Mouse (Mus musculus): ENCODE results near the gene Tanc1.

Tanc1 gene

DNA sequence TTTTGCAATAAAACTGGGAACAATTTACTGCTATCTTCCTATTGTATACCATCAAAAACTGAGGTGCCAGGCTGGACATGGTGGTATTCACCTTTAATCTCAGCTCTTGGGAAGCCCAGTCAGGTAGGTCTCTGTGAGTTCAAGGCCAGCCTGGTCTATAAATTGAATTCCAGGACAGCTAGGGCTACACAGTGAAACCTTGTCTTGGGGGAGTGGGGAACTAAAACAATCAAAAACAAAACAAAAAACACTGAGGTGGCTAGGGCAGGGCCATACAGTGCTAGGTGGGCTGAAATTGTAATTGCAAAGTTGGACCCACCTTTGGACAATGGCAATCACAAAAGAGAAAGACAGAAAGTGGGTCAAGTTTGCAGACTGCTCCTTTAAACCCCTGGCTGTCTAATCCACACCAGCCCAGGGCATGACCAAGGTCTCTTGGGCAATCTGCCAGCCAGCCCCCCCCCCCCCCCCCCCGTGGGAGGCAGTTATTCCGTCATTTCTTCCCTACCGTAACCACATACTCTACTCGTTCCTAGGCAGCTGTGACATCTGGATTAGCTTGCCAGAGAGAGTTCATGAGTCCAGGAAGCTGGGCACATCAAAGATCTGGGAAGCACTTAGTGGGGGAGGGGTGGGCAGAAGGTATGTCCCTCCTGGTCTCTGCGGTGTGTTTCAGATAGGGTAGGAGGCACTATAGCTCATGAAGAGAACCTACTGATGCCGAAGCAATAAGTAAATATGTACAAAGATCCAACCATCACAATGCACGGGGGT, 12.3 kb upstream of the Tanc1 start:
- no peaks in the 10 kb centered on the region for H3K27me3 ChIP-seq (ENCODE audit: control insufficient read depth, insufficient read depth, low read length, poor library complexity, severe bottlenecking)
- H3K36me3 ChIP-seq (ENCODE audit: control insufficient read depth, insufficient read depth, low read length, poor library complexity, severe bottlenecking), result no peaks in the 10 kb centered on the region
- no peak for DNase-seq (ENCODE audit: low read depth, low spot score)

DNA sequence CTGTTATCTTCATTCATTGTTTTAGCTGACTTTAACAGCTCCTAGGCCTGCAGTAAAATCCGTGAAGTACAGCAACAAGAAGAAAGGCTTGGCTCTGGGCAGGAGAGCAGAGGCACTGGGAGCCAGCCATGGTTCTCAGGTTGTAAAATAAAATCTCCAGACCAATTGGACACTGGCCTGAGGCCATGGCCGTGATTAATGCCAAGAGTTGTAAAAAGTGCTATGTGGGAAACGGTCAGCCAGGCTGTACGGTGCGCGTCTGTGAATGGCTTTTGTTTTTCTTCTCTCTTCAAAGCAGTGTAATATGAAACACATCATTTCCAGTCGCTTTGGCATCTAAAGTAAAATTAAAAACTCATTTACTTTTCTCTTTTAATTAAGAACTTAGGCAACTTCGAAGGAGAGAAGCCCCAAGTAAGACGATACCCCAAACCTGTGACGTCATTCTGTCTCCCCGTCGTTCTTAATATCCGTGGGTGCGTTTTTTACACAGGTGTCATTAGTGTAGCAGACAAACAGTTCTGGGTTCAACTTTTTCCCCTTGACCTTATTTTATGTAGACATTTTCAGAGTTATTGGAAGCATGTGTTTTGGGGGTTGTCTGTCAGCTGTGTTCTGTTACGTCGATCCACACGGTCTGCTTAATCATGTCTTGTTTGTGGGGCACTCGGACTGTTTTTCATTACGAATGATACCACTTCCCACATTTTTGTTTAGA, 11.6 kb upstream of the Tanc1 start:
- Histone ChIP-seq H3K27me3 (ENCODE audit: control insufficient read depth, insufficient read depth, low read length, poor library complexity, severe bottlenecking) (no peaks in the 10 kb centered on the region), H3K36me3 (ENCODE audit: control insufficient read depth, insufficient read depth, low read length, poor library complexity, severe bottlenecking) (no peaks in the 10 kb centered on the region)
- no peak for DNase-seq (ENCODE audit: low read depth, low spot score)

DNA sequence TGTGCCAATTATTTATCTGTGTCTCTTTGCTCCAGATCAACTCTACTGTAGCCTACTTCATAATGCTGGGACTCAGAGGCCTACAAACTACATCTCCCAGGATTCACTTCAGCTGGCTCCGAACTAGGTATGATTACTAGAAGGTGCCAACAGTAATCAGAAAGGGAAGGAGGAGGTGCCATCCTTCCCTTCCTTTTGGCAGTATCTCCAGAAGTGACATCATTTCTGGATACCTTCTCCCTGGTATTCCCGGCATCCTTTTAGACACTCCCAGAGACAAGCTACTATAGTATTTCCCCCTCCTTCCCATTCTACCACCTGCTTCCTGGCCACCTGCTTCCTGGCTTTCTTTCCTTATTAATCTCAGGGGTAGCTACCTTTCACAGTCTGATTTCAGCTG, 10.9 kb upstream of the Tanc1 start:
- no peaks in the 10 kb centered on the region for H3K27me3 ChIP-seq (ENCODE audit: control insufficient read depth, insufficient read depth, low read length, poor library complexity, severe bottlenecking)
- no peak for DNase-seq (ENCODE audit: low read depth, low spot score)
- no peaks in the 10 kb centered on the region for H3K36me3 ChIP-seq (ENCODE audit: control insufficient read depth, insufficient read depth, low read length, poor library complexity, severe bottlenecking)

DNA sequence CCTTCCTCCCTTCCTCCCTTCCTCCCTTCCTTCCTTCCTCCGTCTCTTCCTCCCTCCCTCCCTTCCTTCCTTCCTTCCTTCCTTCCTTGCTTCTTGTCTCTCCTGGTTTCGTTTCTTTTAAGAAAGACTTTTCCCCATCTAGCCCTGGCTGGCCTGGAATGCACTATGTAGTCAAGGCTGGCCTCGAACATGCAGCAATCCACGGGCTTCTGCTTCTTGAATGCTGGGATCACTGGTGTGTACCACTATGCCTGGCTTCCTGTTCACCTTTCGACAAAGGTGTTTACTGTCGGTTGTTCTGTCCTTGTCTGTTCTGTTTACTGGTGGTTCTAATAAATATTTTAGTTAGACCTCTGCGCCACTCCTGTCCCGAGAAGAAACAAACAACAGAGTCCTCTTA, 10.4 kb upstream of the Tanc1 start:
- DNase-seq (ENCODE audit: low read depth, low spot score), result no peak
- H3K36me3 ChIP-seq (ENCODE audit: control insufficient read depth, insufficient read depth, low read length, poor library complexity, severe bottlenecking), result no peaks in the 10 kb centered on the region
- no peaks in the 10 kb centered on the region for H3K27me3 ChIP-seq (ENCODE audit: control insufficient read depth, insufficient read depth, low read length, poor library complexity, severe bottlenecking)

DNA sequence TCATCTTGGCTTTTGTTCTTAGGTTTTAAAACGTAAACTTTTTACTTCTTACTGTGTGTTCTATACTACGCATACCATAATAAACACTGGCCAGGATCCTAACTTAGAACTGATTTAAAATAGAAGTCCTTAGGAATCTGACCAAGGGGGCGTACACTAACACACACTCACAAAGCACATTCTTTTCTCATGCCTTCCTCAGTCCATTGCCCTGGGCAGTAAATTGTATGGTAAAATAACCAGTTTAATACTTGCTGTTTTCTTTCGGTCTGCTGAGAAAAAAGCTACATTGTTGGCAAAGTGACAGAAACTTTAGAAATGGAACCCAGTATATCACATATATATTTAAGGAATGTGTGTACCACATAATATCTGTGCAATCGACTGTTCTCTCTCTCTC, 2.9 kb upstream of the Tanc1 start:
- no peaks in the 10 kb centered on the region for H3K36me3 ChIP-seq (ENCODE audit: control insufficient read depth, insufficient read depth, low read length, poor library complexity, severe bottlenecking)
- DNase-seq (ENCODE audit: low read depth, low spot score), result no peak
- 0 out of 2 replicates have a peak, but pooled peaks cover 2% of the 10 kb centered on the region for H3K27me3 ChIP-seq (ENCODE audit: control insufficient read depth, insufficient read depth, low read length, poor library complexity, severe bottlenecking)

DNA sequence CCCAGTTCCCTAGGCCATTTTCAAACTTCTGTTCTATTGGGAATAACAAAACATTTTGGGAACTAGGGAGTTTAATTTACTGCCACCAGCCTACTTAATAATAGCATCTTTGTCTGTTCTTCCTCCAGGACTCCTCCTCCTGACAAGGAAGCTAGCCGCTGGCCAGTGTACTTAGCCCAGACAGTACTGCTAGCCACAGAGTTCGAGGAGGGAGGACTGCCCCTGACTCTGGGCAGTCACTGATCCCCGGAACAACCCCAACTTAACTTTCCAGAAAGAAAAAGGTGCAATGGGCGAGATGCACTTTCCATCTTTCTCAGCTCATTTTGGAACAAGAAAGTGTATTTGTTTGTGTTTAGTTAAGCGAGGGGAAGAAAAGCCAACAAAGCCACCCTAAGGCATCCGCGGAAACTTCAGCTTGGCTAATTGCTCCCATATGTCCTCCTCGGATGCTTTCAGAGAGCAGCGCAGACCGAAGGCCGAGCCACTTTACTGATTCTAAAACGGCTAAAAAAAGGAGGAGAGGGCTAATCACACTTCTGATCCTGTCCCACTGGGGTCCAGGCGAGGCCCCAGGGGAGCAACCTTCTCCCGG, 529 bp upstream of the Tanc1 start:
- 0 out of 2 replicates have a peak, but pooled peaks cover 2% of the 10 kb centered on the region for H3K27me3 ChIP-seq (ENCODE audit: control insufficient read depth, insufficient read depth, low read length, poor library complexity, severe bottlenecking)
- no peak for DNase-seq (ENCODE audit: low read depth, low spot score)

DNA sequence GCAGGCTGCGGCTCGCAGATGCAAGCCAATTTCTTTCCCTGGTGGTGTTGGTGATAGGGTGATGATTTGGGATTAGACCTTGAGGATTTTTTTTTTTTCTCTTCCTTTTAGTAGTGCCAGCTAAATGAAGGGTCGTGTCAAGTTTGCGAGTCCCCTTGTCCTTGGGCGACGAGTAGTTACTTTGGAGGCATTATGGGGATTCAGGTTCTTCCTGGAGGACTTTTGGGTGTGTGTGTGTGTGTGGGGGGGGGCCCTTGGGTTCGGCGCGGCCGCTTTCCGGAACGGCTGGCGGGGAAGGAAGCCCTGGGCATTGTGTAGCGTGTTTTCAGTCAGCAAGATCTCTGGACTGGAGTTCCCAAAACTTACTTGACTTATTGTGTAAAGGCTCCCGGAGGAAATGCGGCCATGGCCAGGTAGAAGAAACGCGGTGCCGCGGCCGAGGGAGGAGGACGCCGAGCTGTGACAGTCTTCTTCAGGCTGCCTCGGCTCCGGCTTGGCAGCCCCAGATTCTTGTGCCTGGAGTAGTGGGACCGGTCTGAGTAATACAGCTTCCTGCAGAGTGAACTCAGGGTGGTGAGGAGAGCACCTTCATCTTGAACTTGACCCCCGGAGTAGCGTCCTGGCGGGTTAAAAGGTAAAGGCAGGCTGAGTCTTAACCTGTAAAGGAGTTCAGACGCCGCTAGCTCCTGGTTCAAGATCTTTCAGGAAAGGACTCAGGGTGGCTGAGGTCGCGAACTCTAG, 1.1 kb downstream of the Tanc1 start:
- H3K27me3 ChIP-seq (ENCODE audit: control insufficient read depth, insufficient read depth, low read length, poor library complexity, severe bottlenecking), result no peaks in the 10 kb centered on the region
- H3K36me3 ChIP-seq (ENCODE audit: control insufficient read depth, insufficient read depth, low read length, poor library complexity, severe bottlenecking), result no peaks in the 10 kb centered on the region
- DNase-seq (ENCODE audit: low read depth, low spot score), result peak; percentile 10

More for the DNA sequence above, 529 bp upstream of the Tanc1 start:
- no peaks in the 10 kb centered on the region for H3K36me3 ChIP-seq (ENCODE audit: control insufficient read depth, insufficient read depth, low read length, poor library complexity, severe bottlenecking)

DNA sequence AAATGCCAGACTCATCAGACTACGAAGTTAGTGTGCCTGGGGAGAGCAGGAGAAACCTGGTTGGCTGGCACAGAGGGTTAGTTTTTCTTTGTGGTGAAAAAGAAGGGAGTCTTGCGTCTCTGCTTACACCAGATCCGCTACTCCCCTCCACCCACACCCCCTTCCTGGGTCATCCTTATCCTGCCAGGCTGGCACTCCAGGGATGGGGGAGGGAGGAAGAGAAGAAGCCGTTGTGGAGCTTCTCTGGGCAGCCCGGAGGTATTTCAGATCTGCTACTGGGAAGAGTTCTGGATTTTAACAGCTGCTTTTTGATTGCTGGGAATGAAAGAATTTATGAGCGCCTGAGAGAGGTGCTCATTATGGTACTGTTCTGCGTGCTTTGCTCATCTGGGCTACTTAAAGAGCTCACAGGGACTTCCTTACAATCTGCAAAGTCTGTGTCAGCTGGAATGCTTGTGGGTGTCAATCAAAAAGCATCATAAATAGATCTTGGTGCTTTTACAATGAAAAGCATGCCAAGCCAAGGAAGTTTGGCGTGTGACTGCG, 1.7 kb downstream of the Tanc1 start:
- no peaks in the 10 kb centered on the region for H3K27me3 ChIP-seq (ENCODE audit: control insufficient read depth, insufficient read depth, low read length, poor library complexity, severe bottlenecking)
- DNase-seq (ENCODE audit: low read depth, low spot score), result no peak
- no peaks in the 10 kb centered on the region for H3K36me3 ChIP-seq (ENCODE audit: control insufficient read depth, insufficient read depth, low read length, poor library complexity, severe bottlenecking)

DNA sequence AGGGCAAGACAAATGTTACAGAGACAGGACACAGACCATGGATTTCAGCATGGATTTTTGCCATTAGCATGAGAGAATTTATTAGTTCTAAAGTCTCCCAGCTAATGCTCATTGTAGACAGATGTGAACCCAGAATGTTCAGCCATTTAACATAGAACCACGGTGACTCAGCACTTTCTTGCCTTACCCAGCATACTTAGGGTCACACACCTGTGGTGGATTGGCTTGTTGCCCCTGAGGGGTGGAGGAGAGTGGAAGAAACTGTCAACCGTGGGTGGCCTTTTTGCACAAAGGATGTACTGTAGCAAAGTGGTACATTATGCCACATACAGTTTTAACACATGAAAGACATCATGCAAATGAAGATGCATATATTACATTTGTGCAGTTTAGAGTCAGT, 5.0 kb downstream of the Tanc1 start:
- H3K27me3 ChIP-seq (ENCODE audit: control insufficient read depth, insufficient read depth, low read length, poor library complexity, severe bottlenecking), result no peaks in the 10 kb centered on the region
- no peaks in the 10 kb centered on the region for H3K36me3 ChIP-seq (ENCODE audit: control insufficient read depth, insufficient read depth, low read length, poor library complexity, severe bottlenecking)
- no peak for DNase-seq (ENCODE audit: low read depth, low spot score)

DNA sequence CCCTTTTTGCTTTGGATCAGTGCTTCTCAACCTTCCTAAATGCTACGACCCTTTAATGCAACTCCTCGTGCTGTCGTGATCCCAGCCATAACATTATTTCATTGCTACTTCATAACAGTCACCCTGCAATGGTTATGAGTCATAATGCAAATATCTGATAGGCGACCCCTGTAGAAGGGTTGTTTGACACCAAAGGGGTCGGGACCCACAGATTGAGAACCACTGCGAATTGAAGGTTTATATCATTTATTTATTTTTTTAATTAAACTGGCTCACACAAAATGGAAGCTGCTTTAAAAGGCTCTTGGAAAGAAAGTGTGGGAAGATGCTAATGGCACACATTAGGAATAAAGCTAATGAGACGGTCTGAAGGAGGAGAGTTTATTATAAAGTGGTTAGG, 7.2 kb downstream of the Tanc1 start:
- Histone ChIP-seq H3K36me3 (ENCODE audit: control insufficient read depth, insufficient read depth, low read length, poor library complexity, severe bottlenecking) (no peaks in the 10 kb centered on the region), H3K27me3 (ENCODE audit: control insufficient read depth, insufficient read depth, low read length, poor library complexity, severe bottlenecking) (no peaks in the 10 kb centered on the region)
- DNase-seq (ENCODE audit: low read depth, low spot score), result no peak

DNA sequence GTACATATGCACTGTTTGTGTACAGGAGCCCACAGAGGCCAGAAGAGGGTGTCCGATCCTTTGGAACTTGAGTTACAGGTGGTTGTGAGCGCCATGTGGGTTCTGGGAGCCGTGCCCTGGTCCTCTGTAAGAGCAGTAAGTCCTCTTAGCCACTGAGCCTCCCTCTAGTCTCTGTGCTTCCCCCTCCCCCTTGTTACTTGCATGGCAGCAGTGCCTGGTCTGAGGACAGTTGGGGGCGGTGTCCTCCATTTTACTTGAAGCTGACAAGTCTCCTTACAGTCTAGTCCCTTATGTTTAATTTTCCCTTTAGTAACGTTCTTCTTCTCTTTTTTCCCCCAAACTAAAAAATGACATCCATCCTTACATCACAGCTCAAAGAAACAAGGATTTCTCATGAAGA, 8.8 kb downstream of the Tanc1 start:
- DNase-seq (ENCODE audit: low read depth, low spot score), result no peak
- Histone ChIP-seq H3K27me3 (ENCODE audit: control insufficient read depth, insufficient read depth, low read length, poor library complexity, severe bottlenecking) (no peaks in the 10 kb centered on the region), H3K36me3 (ENCODE audit: control insufficient read depth, insufficient read depth, low read length, poor library complexity, severe bottlenecking) (no peaks in the 10 kb centered on the region)

DNA sequence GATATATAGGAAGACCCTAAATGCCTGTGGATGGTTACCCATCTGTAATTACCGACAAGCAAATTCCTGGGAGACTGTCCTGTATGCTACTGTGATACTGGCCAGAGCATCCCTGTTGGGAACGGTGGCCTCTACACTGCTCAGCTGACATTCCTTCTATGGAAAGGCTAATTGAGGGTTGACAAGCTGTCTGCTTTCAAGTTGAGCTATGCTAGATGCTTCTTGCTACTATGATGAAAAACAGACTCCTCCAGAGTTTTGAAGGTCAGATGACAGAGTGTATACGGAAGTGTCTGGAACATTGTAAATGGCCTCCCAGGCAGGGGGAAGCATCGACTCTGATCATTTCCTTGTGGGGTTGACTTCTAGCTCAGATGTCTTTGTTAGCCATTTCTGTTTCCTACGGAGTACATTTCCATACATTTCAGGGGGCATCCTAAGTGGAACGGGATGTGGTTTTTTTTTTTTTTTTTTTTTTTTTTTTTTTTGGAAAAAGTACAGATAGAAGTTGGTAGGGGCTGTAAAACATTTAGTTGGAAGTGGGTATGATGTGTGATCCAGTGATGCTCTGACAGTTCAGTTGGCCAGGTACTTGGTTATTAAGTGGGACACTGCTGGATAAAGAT, 10.8 kb downstream of the Tanc1 start:
- no peaks in the 10 kb centered on the region for H3K27me3 ChIP-seq (ENCODE audit: control insufficient read depth, insufficient read depth, low read length, poor library complexity, severe bottlenecking)
- no peaks in the 10 kb centered on the region for H3K36me3 ChIP-seq (ENCODE audit: control insufficient read depth, insufficient read depth, low read length, poor library complexity, severe bottlenecking)
- no peak for DNase-seq (ENCODE audit: low read depth, low spot score)

DNA sequence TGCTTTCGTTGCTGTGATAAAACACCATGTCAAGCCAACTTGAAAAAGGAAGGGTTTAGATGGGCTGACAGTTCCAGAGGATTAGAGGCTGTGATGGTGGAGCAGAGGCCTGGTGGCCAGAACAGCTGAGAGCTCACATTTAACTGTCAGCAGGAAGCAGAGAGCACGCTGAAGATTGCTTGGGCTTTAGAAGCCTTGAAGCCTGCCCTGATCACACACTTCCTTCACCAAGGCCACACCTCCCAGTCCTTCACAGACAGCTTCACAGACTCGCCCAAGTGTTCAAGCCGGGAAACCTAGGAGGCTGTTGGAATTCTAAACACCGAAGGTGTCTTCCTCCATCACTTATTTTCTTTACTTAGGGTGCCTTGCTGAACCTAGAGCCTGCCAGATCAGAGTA, 12.0 kb downstream of the Tanc1 start:
- no peak for DNase-seq (ENCODE audit: low read depth, low spot score)
- H3K27me3 ChIP-seq (ENCODE audit: control insufficient read depth, insufficient read depth, low read length, poor library complexity, severe bottlenecking), result no peaks in the 10 kb centered on the region
- no peaks in the 10 kb centered on the region for H3K36me3 ChIP-seq (ENCODE audit: control insufficient read depth, insufficient read depth, low read length, poor library complexity, severe bottlenecking)

DNA sequence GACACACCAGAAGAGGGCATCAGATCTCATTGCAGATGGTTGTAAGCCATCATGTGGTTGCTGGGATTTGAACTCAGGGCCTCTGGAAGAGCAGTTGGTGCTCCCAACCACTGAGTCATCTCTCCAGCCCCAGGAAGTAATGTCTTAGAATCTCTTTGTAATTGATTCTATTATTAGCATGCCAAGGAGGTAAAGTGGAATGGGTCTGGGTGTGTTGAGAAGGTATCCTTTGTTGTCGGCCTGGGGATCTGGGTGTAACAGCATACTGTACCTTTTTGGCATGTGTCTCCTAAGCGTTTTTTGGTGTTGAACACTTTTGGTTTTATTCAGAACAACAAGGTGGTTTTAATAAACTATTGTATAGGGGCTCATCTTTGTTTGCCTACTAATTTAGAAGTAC, 13.6 kb downstream of the Tanc1 start:
- no peaks in the 10 kb centered on the region for H3K36me3 ChIP-seq (ENCODE audit: control insufficient read depth, insufficient read depth, low read length, poor library complexity, severe bottlenecking)
- no peaks in the 10 kb centered on the region for H3K27me3 ChIP-seq (ENCODE audit: control insufficient read depth, insufficient read depth, low read length, poor library complexity, severe bottlenecking)
- no peak for DNase-seq (ENCODE audit: low read depth, low spot score)
